Mouse (Mus musculus): ENCODE data around the gene Stxbp4.

DNA sequence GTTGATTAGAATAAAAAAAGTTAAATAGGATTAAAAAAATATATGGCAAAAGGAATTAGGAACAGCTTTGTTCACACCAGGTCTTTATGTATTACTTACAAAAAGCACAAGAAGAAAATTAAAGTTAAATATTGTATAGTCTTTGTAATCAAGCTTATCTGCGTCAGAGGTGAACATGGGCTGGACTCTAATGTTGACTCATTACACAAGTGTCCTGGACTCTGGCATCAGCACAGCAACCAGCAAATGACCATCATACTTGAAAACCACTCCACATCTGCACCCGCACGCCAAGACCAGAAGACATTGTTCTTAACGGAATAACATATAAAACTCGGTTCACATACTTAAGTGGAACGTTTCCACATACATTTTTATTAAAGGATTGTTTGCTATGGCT, 29.4 kb upstream of the Stxbp4 start:
- TF ChIP-seq CTCF (IDR thresholded peaks at IDR 0.05; ENCODE audit: control insufficient read depth, insufficient read depth, low read length) (no peak), POLR2A (IDR thresholded peaks at IDR 0.05; ENCODE audit: borderline replicate concordance, control insufficient read depth, low read depth, low read length) (no peak)
